Mouse (Mus musculus) embryonic facial prominence, embryonic 13.5 days (tissue): ENCODE measurements at regions not wholly inside any gene's neighbourhood (a gene's known extent, or its start where the extent isn't known, plus 50 kb on each side); places are given as distances from the start of the nearest gene placed in this dataset.

Experiments used
- ATAC-seq: fragments of 200-750 bp; cut with Nextera tagmentation; 2 replicates; pipeline ENCODE4 v1.8.0; 2017; ENCODE audit warnings: low read depth; ENCODE audit not compliant: insufficient number of reproducible peaks, insufficient read depth, low FRiP score, low TSS enrichment
- H3K27ac ChIP-seq: fragments of 300-500 bp; sonication (generic); 2 replicates; pipeline ENCODE4 v1.5.1; 2015; ENCODE audit warnings: moderate library complexity, mild to moderate bottlenecking, inconsistent platforms
- H3K27me3 ChIP-seq: fragments of 300-500 bp; sonication (generic); 2 replicates; pipeline ENCODE4 v1.6.1; 2015; ENCODE audit warnings: mild to moderate bottlenecking, inconsistent platforms
- H3K36me3 ChIP-seq: fragments of 300-500 bp; sonication (generic); 2 replicates; pipeline ENCODE4 v1.6.1; 2015; ENCODE audit warnings: mild to moderate bottlenecking, inconsistent platforms
- H3K4me1 ChIP-seq: fragments of 300-500 bp; sonication (generic); 2 replicates; pipeline ENCODE4 v1.6.1; 2015; ENCODE audit warnings: inconsistent platforms
- H3K4me2 ChIP-seq: fragments of 300-500 bp; sonication (generic); 2 replicates; pipeline ENCODE4 v1.6.1; 2015; ENCODE audit warnings: moderate library complexity, mild to moderate bottlenecking, inconsistent platforms
- H3K4me3 ChIP-seq: fragments of 300-500 bp; sonication (generic); 2 replicates; pipeline ENCODE4 v1.5.1; 2015; ENCODE audit warnings: mild to moderate bottlenecking, inconsistent platforms
- H3K9ac ChIP-seq: fragments of 300-500 bp; sonication (generic); 2 replicates; pipeline ENCODE4 v1.6.1; 2015; ENCODE audit warnings: mild to moderate bottlenecking, inconsistent platforms
- H3K9me3 ChIP-seq: fragments of 300-500 bp; sonication (generic); 2 replicates; pipeline ENCODE4 v1.6.1; 2016; ENCODE audit warnings: inconsistent platforms
- WGBS: fragments of 180-500 bp; shearing (Covaris S2); methylation state at CpG from one replicate; pipeline ENCODE4 v1.1.7; 2015; ENCODE audit warnings: mixed read lengths; 5-methylcytosine and 5-hydroxymethylcytosine counted together

DNA sequence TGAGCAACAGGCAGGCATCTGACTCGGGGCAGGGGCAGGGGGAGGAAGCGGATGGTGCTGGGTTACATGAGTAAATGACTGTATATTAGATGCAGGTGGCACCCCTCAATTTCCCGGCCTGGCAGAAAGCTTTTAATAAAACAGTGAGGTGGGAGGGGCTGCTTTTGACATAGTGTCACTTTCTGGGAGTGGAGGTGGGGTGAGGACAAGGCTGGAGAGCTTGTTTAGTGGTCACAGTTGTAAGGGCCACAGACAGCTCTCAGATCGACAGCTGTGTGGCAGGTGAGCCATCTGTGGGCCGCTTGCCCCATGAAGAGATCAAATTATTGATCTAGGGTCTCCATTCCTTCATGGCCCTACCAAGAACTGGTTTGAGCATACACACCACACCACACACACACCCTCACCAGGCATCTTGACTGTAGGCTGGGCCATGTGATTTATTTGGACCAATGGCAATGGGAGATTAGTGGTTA, 431.9 kb downstream of the Ccdc171 start:
- Histone ChIP-seq H3K9me3 (0 out of 2 replicates have a peak, but pooled peaks cover 8% of the 10 kb centered on the region), H3K4me3 (no peak overlapping the region), H3K27me3 (no peaks in the 10 kb centered on the region), H3K36me3 (no peaks in the 10 kb centered on the region), H3K9ac (no peak overlapping the region), H3K4me2 (peak overlapping the region; percentile 18; the same call in 1 of the 2 replicates), H3K27ac (no peak overlapping the region), H3K4me1 (peaks cover 15% of the 10 kb centered on the region)
- WGBS, result 19% methylated on average over 5 of the region's 5 CpGs
- ATAC-seq, result peak; percentile 74; the same call in 1 of the 2 replicates

- H3K9ac ChIP-seq, result no peak overlapping the region
- H3K4me3 ChIP-seq, result no peak overlapping the region
- H3K9me3 ChIP-seq, result no peaks in the 10 kb centered on the region
- no peak for ATAC-seq
- peaks cover 3% of the 10 kb centered on the region; the same call in 1 of the 2 replicates for H3K4me1 ChIP-seq
- no peak overlapping the region for H3K4me2 ChIP-seq
- no peak overlapping the region; the same call in 1 of the 2 replicates for H3K27ac ChIP-seq
- no peaks in the 10 kb centered on the region for H3K27me3 ChIP-seq
- 79% methylated on average over 1 of the region's 1 CpGs for WGBS
- no peaks in the 10 kb centered on the region for H3K36me3 ChIP-seq
Observed at GRCm38 (mm10) chr4:83966898-83967297, 441.6 kb downstream of the Ccdc171 start.

GRCm38 (mm10) chr4:83973162-83973561, 447.8 kb downstream of the Ccdc171 start:
- no peaks in the 10 kb centered on the region for H3K27me3 ChIP-seq

DNA sequence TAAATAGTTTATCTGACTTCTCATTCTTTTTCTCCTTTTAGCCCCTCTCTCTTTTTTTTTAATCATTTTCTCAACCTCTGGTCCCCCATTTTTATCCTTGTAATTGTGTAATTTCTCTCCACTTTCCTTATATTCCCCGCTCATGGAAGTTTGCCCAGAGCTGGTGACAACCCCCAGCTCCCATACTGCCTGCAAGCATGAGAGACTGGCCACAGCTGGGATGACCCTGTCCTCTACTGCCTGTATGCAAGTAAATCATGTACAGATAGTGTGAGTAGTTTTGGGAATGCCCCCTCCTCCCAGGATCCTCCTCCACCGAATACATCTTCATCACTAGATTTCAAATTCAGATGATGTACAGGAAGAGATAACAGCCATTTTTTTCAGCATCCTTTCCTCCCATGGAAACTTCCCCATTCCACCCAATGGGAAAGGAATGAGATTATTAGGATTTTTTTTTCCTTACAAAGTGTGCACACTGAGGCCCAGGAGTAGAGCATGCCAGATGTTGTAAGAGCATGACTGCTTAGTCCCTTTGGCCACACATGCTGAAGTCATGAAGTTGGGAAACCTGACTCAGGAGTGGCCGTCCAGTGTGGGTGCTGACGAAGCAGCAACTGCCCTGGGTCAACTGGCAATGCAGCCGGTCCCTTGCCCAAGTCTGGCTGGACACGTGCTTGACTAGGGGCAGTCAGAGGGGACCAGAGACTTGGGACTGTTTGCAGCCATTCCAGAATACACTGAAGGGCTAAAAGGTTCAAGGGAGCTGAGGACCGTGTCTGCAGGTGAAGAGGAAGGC, 449.1 kb downstream of the Ccdc171 start:
- no peak for ATAC-seq
- Histone ChIP-seq H3K4me2 (no peak overlapping the region), H3K27ac (no peak overlapping the region), H3K27me3 (no peaks in the 10 kb centered on the region), H3K9ac (no peak overlapping the region), H3K9me3 (no peaks in the 10 kb centered on the region), H3K36me3 (no peaks in the 10 kb centered on the region), H3K4me1 (peaks cover 17% of the 10 kb centered on the region), H3K4me3 (no peak overlapping the region)
- WGBS, result 85% methylated on average over 7 of the region's 7 CpGs

More at GRCm38 (mm10) chr4:83973162-83973561, 447.8 kb downstream of the Ccdc171 start:
- Histone ChIP-seq H3K4me2 (no peak overlapping the region), H3K9me3 (no peaks in the 10 kb centered on the region), H3K36me3 (no peaks in the 10 kb centered on the region), H3K27ac (no peak overlapping the region), H3K4me3 (no peak overlapping the region), H3K9ac (no peak overlapping the region), H3K4me1 (peaks cover 17% of the 10 kb centered on the region)
- ATAC-seq, result no peak
- 89% methylated on average over 4 of the region's 4 CpGs for WGBS

GRCm38 (mm10) chr4:83975569-83975968, 450.2 kb downstream of the Ccdc171 start:
- H3K4me3 ChIP-seq, result no peak overlapping the region
- no peaks in the 10 kb centered on the region for H3K27me3 ChIP-seq
- H3K9me3 ChIP-seq, result 0 out of 2 replicates have a peak, but pooled peaks cover 2% of the 10 kb centered on the region
- no peak overlapping the region for H3K4me2 ChIP-seq
- no peak overlapping the region for H3K9ac ChIP-seq
- ATAC-seq, result no peak
- peaks cover 17% of the 10 kb centered on the region for H3K4me1 ChIP-seq
- no peak overlapping the region for H3K27ac ChIP-seq
- no peaks in the 10 kb centered on the region for H3K36me3 ChIP-seq
- 64% methylated on average over 5 of the region's 5 CpGs for whole genome bisulfite sequencing

GRCm38 (mm10) chr4:83976067-83976466, 450.7 kb downstream of the Ccdc171 start:
- 0 out of 2 replicates have a peak overlapping the region, but pooled peaks have one; percentile 40 for H3K27ac ChIP-seq
- H3K4me1 ChIP-seq, result peaks cover 17% of the 10 kb centered on the region
- ATAC-seq, result no peak
- H3K27me3 ChIP-seq, result no peaks in the 10 kb centered on the region
- 50% methylated on average over 12 of the region's 12 CpGs for WGBS
- no peak overlapping the region for H3K4me2 ChIP-seq
- 0 out of 2 replicates have a peak, but pooled peaks cover 2% of the 10 kb centered on the region for H3K9me3 ChIP-seq
- H3K9ac ChIP-seq, result no peak overlapping the region
- H3K4me3 ChIP-seq, result no peak overlapping the region
- H3K36me3 ChIP-seq, result no peaks in the 10 kb centered on the region

- H3K27me3 ChIP-seq, result no peaks in the 10 kb centered on the region
- 50% methylated on average over 4 of the region's 4 CpGs for WGBS
- no peak for ATAC-seq
- H3K4me3 ChIP-seq, result no peak overlapping the region
- no peak overlapping the region for H3K4me2 ChIP-seq
- H3K9ac ChIP-seq, result no peak overlapping the region
- H3K4me1 ChIP-seq, result peaks cover 11% of the 10 kb centered on the region
- H3K9me3 ChIP-seq, result 0 out of 2 replicates have a peak, but pooled peaks cover 2% of the 10 kb centered on the region
- no peak overlapping the region for H3K27ac ChIP-seq
- H3K36me3 ChIP-seq, result no peaks in the 10 kb centered on the region
Observed at GRCm38 (mm10) chr4:83979088-83979487, 453.7 kb downstream of the Ccdc171 start.

DNA sequence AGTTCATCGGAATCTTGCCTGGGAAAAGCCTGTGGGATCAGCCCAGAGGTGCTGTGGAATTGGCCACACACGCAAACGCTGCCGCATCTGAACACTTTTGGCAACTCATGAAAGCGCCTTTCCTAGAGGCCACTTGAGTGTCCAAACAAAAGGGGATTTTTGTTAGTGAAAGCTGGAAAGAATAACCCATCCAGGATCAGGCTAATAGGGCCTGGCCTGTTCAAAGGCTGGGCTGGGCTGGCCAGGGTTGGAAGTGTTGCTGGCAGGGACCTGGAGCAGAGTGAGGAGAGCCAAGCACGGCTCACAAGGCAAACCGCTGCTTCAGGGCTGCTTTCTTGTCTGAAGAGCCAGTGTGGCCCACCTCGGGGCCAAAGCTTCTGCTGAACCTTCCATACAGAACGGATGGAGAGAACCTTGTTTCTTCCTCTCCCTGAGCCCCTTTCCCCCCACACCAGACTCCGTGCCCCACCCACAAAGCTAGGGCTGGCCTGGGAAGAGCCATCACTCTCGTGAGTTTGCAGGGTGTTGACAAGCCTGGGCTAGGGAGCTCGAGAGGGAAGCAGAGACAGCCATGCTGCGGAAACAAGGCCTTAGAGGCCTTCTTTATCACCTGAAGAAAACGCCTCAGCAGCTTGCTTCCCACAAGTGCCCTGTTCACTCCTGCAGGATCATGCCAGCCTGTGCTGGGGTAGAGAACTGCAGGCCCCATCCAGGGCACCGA, 459.5 kb downstream of the Ccdc171 start:
- no peak for ATAC-seq
- H3K4me1 ChIP-seq, result peaks cover 25% of the 10 kb centered on the region
- H3K9me3 ChIP-seq, result 0 out of 2 replicates have a peak, but pooled peaks cover 2% of the 10 kb centered on the region
- H3K4me2 ChIP-seq, result no peak overlapping the region
- 83% methylated on average over 15 of the region's 15 CpGs for WGBS
- no peak overlapping the region for H3K9ac ChIP-seq
- no peaks in the 10 kb centered on the region for H3K36me3 ChIP-seq
- H3K27ac ChIP-seq, result no peak overlapping the region
- no peaks in the 10 kb centered on the region for H3K27me3 ChIP-seq
- H3K4me3 ChIP-seq, result no peak overlapping the region

DNA sequence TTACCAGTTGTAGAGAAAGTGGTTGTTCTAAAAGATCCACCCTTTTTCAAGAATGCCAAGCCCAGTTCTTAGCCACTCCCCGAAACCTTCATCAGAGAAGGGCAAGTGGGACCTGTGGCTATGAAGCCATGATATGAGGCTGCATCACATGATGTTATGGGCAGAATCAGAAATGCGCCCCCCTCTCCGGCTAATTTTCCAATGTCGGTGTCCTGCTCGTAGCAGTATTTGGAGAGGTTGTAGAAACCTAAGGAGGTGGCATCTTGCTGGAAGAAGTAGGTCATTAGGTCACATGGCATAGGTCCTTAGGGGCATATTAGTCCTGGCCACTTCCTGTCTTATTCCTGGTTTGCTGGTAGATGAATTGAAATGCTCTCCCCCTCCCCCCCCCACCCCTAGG, 460.1 kb downstream of the Ccdc171 start:
- H3K4me2 ChIP-seq, result no peak overlapping the region
- H3K27me3 ChIP-seq, result no peaks in the 10 kb centered on the region
- ATAC-seq, result no peak
- no peak overlapping the region for H3K27ac ChIP-seq
- H3K4me1 ChIP-seq, result peaks cover 31% of the 10 kb centered on the region
- H3K9me3 ChIP-seq, result 0 out of 2 replicates have a peak, but pooled peaks cover under 1% of the 10 kb centered on the region
- no peaks in the 10 kb centered on the region for H3K36me3 ChIP-seq
- 84% methylated on average over 5 of the region's 5 CpGs for WGBS
- no peak overlapping the region for H3K9ac ChIP-seq
- H3K4me3 ChIP-seq, result no peak overlapping the region

GRCm38 (mm10) chr4:83986951-83987822, 461.8 kb downstream of the Ccdc171 start:
- Histone ChIP-seq H3K4me3 (no peak overlapping the region), H3K4me1 (peaks cover 42% of the 10 kb centered on the region), H3K27ac (peak overlapping the region; percentile 94), H3K36me3 (no peaks in the 10 kb centered on the region), H3K27me3 (no peaks in the 10 kb centered on the region), H3K9ac (no peak overlapping the region), H3K9me3 (no peaks in the 10 kb centered on the region), H3K4me2 (no peak overlapping the region; the same call in 1 of the 2 replicates)
- ATAC-seq, result no peak
- WGBS, result 73% methylated on average over 13 of the region's 13 CpGs

DNA sequence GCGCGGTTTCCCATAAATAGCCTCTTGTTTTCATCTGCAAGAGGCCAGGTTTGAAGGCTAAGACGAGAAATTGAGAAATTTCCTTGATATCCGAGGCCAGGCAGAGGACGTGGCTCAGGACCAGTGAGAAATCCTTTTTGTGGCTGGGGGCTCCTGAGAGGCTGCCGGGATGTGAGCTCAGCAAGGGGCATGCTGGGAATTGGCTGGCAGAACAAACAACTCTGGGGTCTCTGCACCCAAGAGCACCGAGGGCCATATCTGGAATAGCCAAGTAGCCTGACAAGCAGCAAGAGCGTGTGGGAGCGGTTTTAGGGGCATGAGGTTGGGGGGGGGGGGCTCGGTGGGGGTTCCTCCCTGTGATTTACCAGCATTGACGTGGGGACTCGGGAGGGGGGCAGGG, 462.5 kb downstream of the Ccdc171 start:
- no peaks in the 10 kb centered on the region for H3K27me3 ChIP-seq
- H3K9ac ChIP-seq, result no peak overlapping the region
- H3K9me3 ChIP-seq, result no peaks in the 10 kb centered on the region
- peak overlapping the region; percentile 94 for H3K27ac ChIP-seq
- H3K4me3 ChIP-seq, result no peak overlapping the region
- no peak; the same call in 1 of the 2 replicates for ATAC-seq
- no peaks in the 10 kb centered on the region for H3K36me3 ChIP-seq
- H3K4me1 ChIP-seq, result peaks cover 42% of the 10 kb centered on the region
- peak overlapping the region; percentile 35 for H3K4me2 ChIP-seq
- WGBS, result 33% methylated on average over 12 of the region's 12 CpGs
